Mouse (Mus musculus) stomach, postnatal 0 days (tissue): ENCODE results near the gene Btbd9. TPM values are rescaled to one million over a fixed set of nuclear protein-coding genes. Genes with fewer than 3 reads are reported as not detected.

Source experiments
- ATAC-seq: fragments of 200-750 bp; cut with Nextera tagmentation; 2 replicates; pipeline ENCODE4 v1.8.0; 2017; ENCODE audit not compliant: low FRiP score, low TSS enrichment
- DNase-seq: peaks from one replicate; pipeline ENCODE4 v3.0.0-alpha.2; 2016; ENCODE audit warnings: low spot score
- H3K27ac ChIP-seq: fragments of 300-500 bp; sonication (generic); replicated peaks from 2 replicates; pipeline ENCODE4 v1.5.1; 2014; ENCODE audit warnings: mild to moderate bottlenecking, control low read depth
- H3K27me3 ChIP-seq: fragments of 300-500 bp; sonication (generic); 2 replicates; pipeline ENCODE4 v1.6.1; 2014; ENCODE audit warnings: low read length; ENCODE audit not compliant: control insufficient read depth, insufficient read depth
- H3K36me3 ChIP-seq: fragments of 300-500 bp; sonication (generic); 2 replicates; pipeline ENCODE4 v1.6.1; 2014; ENCODE audit warnings: low read length, mixed read lengths; ENCODE audit not compliant: control insufficient read depth, insufficient read depth
- H3K4me1 ChIP-seq: fragments of 300-500 bp; sonication (generic); replicated peaks from 2 replicates; pipeline ENCODE4 v1.6.1; 2014; ENCODE audit warnings: antibody characterized with exemption; ENCODE audit not compliant: control insufficient read depth, insufficient read depth
- H3K4me2 ChIP-seq: fragments of 300-500 bp; sonication (generic); replicated peaks from 2 replicates; pipeline ENCODE4 v1.6.1; 2014; ENCODE audit warnings: low read depth, mild to moderate bottlenecking, control low read depth, moderate library complexity
- H3K4me3 ChIP-seq: fragments of 300-500 bp; sonication (generic); 2 replicates; pipeline ENCODE4 v1.5.1; 2014; ENCODE audit warnings: low read depth, low read length, control low read depth
- H3K9ac ChIP-seq: fragments of 300-500 bp; sonication (generic); 2 replicates; pipeline ENCODE4 v1.6.1; 2014; ENCODE audit warnings: mild to moderate bottlenecking, low read length, control low read depth, mixed read lengths
- H3K9me3 ChIP-seq: fragments of 300-500 bp; sonication (generic); 2 replicates; pipeline ENCODE4 v1.6.1; 2016; ENCODE audit warnings: low read length; ENCODE audit not compliant: control insufficient read depth
- CTCF ChIP-seq: IDR thresholded peaks from 2 replicates; pipeline ENCODE4 v1.5.1; 2016; ENCODE audit warnings: antibody characterized with exemption, low read depth, mild to moderate bottlenecking, moderate library complexity
- EP300 ChIP-seq: optimal IDR thresholded peaks from 2 replicates; pipeline ENCODE3; 2016; ENCODE audit warnings: antibody characterized with exemption
- WGBS: fragments of 180-500 bp; shearing (Covaris S2); extraction: QIAGEN DNeasy Blood & Tissue Kit; methylation state at CpG from one replicate; pipeline ENCODE4 v1.1.7; 2014; 5-methylcytosine and 5-hydroxymethylcytosine counted together
- polyA plus RNA-seq: library from polyadenylated mRNA; unstranded; fragments of >200 nt; fragmentation: Nextera tagmentation; extraction: Ambion mirVana; gene quantifications from 2 replicates; pipeline ENCODE4 v1.2.1, GENCODE M21; 2015

The Btbd9 gene
- polyA plus RNA-seq, 1 experiment from 2014 or later: 34.6 TPM

DNA sequence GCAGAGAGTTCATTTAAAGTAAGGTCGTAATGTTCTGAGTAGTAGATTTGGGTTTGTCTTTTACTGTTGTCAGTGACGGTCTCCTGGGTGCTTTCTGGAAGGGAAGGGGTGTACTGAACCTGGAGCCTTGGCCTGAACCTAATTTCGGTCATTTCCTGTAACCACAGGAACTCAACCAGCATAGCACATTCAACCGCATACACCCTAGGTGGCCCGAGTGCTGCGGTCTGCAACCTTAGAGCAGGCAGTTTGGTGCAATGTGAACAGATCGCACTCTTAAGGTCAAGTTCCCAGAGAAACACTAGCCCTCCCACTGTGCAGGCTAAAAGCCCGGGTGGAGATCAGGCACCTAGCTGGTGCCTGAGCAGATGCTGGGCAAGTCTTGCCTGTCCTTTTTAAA lies 240.5 kb downstream of the Btbd9 start:
- no peak for ATAC-seq
- no peaks in the 10 kb centered on the region; the same call in 1 of the 2 replicates for H3K4me1 ChIP-seq
- no peak for DNase-seq
- no peaks in the 10 kb centered on the region for H3K9me3 ChIP-seq
- H3K4me3 ChIP-seq: no peak overlapping the region
- H3K36me3 ChIP-seq: no peaks in the 10 kb centered on the region
- H3K4me2 ChIP-seq: no peak overlapping the region
- TF ChIP-seq EP300 (no peak), CTCF (no peak)
- no peak overlapping the region for H3K27ac ChIP-seq
- no peak overlapping the region for H3K9ac ChIP-seq
- WGBS: 67% methylated on average over 8 of the region's 8 CpGs
- no peaks in the 10 kb centered on the region for H3K27me3 ChIP-seq

DNA sequence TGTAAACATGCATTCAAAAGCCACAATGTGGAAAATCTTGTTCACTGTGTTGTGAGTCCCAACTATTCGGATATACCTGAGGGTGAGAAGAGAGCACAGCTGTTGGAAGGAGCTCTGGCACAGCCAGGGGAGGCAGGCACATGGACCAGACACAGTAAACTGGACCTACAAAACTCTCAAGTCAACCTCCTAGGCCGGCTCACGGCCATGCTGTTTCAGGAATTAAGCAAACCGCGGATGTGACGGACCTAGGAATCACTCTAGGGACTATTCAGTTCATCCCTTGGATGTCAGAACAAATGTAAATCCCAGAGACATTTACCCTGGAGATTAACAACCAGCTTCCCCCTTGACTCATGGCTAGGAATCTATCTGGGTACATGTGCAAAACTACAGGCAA lies 242.0 kb downstream of the Btbd9 start:
- no peak for ATAC-seq
- no peak for DNase-seq
- H3K4me3 ChIP-seq: no peak overlapping the region
- no peaks in the 10 kb centered on the region for H3K27me3 ChIP-seq
- no peak overlapping the region for H3K9ac ChIP-seq
- H3K36me3 ChIP-seq: no peaks in the 10 kb centered on the region
- H3K4me2 ChIP-seq: no peak overlapping the region
- TF ChIP-seq EP300: no peak
- no peak for TF ChIP-seq CTCF
- no peaks in the 10 kb centered on the region for H3K4me1 ChIP-seq
- WGBS: 88% methylated on average over 6 of the region's 6 CpGs
- H3K27ac ChIP-seq: no peak overlapping the region
- H3K9me3 ChIP-seq: no peaks in the 10 kb centered on the region

GRCm38 (mm10) chr17:30333136-30333535 lies 243.2 kb downstream of the Btbd9 start:
- Histone ChIP-seq H3K4me2 (no peak overlapping the region), H3K4me3 (no peak overlapping the region), H3K9me3 (no peaks in the 10 kb centered on the region), H3K4me1 (no peaks in the 10 kb centered on the region), H3K27me3 (no peaks in the 10 kb centered on the region), H3K27ac (no peak overlapping the region), H3K9ac (no peak overlapping the region), H3K36me3 (no peaks in the 10 kb centered on the region)
- DNase-seq: no peak
- ATAC-seq: no peak
- TF ChIP-seq CTCF (no peak), EP300 (no peak)
- WGBS: 70% methylated on average over 4 of the region's 4 CpGs

DNA sequence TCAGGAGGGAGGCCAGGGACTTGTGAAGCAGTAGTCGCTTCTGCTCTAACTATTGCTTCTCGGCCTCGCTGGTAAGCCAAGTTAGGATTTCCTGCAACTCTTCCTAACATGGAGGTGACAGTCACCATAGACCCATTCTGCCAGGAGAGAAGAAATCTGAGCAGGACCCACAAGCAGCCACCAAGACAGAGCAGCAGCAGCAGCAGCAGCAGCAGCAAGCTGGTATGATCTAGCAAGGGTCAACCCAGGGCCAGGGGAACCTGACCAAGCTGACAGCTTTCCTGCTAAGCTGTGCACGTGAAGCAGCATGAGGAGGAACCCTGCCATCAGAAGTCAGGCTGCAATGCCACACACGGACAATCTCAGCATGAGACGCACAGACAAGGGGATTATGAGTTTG lies 244.9 kb downstream of the Btbd9 start:
- no peak overlapping the region for H3K27ac ChIP-seq
- H3K9ac ChIP-seq: no peak overlapping the region
- no peak overlapping the region for H3K4me3 ChIP-seq
- H3K4me1 ChIP-seq: no peaks in the 10 kb centered on the region
- no peaks in the 10 kb centered on the region for H3K9me3 ChIP-seq
- ATAC-seq: no peak
- DNase-seq: no peak
- TF ChIP-seq CTCF (no peak), EP300 (no peak)
- H3K27me3 ChIP-seq: no peaks in the 10 kb centered on the region
- WGBS: 74% methylated on average over 6 of the region's 6 CpGs
- no peaks in the 10 kb centered on the region for H3K36me3 ChIP-seq
- no peak overlapping the region for H3K4me2 ChIP-seq

GRCm38 (mm10) chr17:30329531-30329930 lies 246.8 kb downstream of the Btbd9 start:
- TF ChIP-seq EP300 (no peak), CTCF (no peak)
- ATAC-seq: no peak
- Histone ChIP-seq H3K9ac (no peak overlapping the region), H3K9me3 (no peaks in the 10 kb centered on the region), H3K27me3 (no peaks in the 10 kb centered on the region), H3K27ac (no peak overlapping the region), H3K4me3 (no peak overlapping the region), H3K4me2 (no peak overlapping the region), H3K36me3 (no peaks in the 10 kb centered on the region), H3K4me1 (no peaks in the 10 kb centered on the region)
- WGBS: 43% methylated on average over 2 of the region's 2 CpGs
- no peak for DNase-seq

- ATAC-seq: no peak
- no peaks in the 10 kb centered on the region for H3K36me3 ChIP-seq
- H3K4me2 ChIP-seq: no peak overlapping the region
- H3K27me3 ChIP-seq: no peaks in the 10 kb centered on the region
- no peaks in the 10 kb centered on the region for H3K9me3 ChIP-seq
- 50% methylated on average over 5 of the region's 5 CpGs for WGBS
- TF ChIP-seq EP300: no peak
- no peak for TF ChIP-seq CTCF
- no peak overlapping the region for H3K27ac ChIP-seq
- H3K4me1 ChIP-seq: no peaks in the 10 kb centered on the region
- no peak overlapping the region for H3K9ac ChIP-seq
- DNase-seq: no peak
- no peak overlapping the region for H3K4me3 ChIP-seq
These were observed 247.4 kb downstream of the Btbd9 start for GRCm38 (mm10) chr17:30328924-30329323.

DNA sequence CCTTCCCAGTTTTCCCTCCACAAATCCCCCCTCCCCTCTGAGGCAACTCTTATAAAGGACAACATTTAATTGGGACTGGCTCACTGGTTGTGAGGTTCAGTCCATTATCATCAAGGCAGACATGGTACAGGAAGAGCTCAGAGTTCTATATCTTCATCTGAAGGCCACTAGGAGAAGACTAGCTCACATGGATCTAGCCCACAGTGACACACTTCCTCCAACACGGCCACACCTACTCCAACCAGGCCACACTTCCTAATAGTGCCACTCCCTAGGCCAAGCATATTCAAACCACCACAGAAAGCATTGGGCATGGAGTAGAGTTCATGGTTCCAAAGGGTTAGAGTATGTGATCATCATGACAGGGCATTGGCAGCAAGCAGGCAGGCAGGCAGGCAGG lies 249.4 kb downstream of the Btbd9 start:
- peak; percentile 32; the same call in 1 of the 2 replicates for ATAC-seq
- 75% methylated on average over 1 of the region's 1 CpGs for WGBS
- DNase-seq: no peak
- H3K9me3 ChIP-seq: no peaks in the 10 kb centered on the region
- H3K9ac ChIP-seq: no peak overlapping the region
- H3K4me2 ChIP-seq: no peak overlapping the region
- H3K27ac ChIP-seq: no peak overlapping the region
- no peaks in the 10 kb centered on the region for H3K36me3 ChIP-seq
- TF ChIP-seq EP300: no peak
- no peak for TF ChIP-seq CTCF
- no peaks in the 10 kb centered on the region for H3K4me1 ChIP-seq
- H3K4me3 ChIP-seq: no peak overlapping the region
- H3K27me3 ChIP-seq: no peaks in the 10 kb centered on the region
